Mouse (Mus musculus) T-cell, adult 2 months (primary cell): ENCODE measurements around the gene Xdh.

Source experiments
- DNase-seq: peaks from one replicate; pipeline ENCODE4 v3.0.0; 2022; ENCODE audit warnings: low spot score

The Xdh gene

GRCm38 (mm10) chr17:73950062-73950735, at the start of gene Xdh:
Xdh (minus strand) TSS chr17:73950196.
- DNase-seq = no peak

- DNase-seq = no peak
Observed at GRCm38 (mm10) chr17:73995907-73996645, 46.1 kb upstream of the Xdh start.

GRCm38 (mm10) chr17:73991264-73991663, 41.3 kb upstream of the Xdh start:
- DNase-seq = no peak

GRCm38 (mm10) chr17:73986571-73986970, 36.6 kb upstream of the Xdh start:
- DNase-seq = no peak

GRCm38 (mm10) chr17:73985936-73986335, 35.9 kb upstream of the Xdh start:
- no peak for DNase-seq

- DNase-seq = no peak
Observed at GRCm38 (mm10) chr17:73984508-73984907, 34.5 kb upstream of the Xdh start.

- no peak for DNase-seq
Observed at GRCm38 (mm10) chr17:73982871-73983270, 32.9 kb upstream of the Xdh start.

- DNase-seq = no peak
Observed at GRCm38 (mm10) chr17:73976066-73976465, 26.1 kb upstream of the Xdh start.

GRCm38 (mm10) chr17:73972648-73973047, 22.7 kb upstream of the Xdh start:
- no peak for DNase-seq

GRCm38 (mm10) chr17:73971291-73971690, 21.3 kb upstream of the Xdh start:
- no peak for DNase-seq

GRCm38 (mm10) chr17:73970361-73971027, 20.5 kb upstream of the Xdh start:
- DNase-seq = no peak

- no peak for DNase-seq
Observed at GRCm38 (mm10) chr17:73964856-73965255, 14.9 kb upstream of the Xdh start.

GRCm38 (mm10) chr17:73962628-73963043, 12.6 kb upstream of the Xdh start:
- DNase-seq = no peak

- DNase-seq = no peak
Observed at GRCm38 (mm10) chr17:73961801-73962403, 11.9 kb upstream of the Xdh start.

- DNase-seq = no peak
Observed at GRCm38 (mm10) chr17:73960745-73961144, 10.7 kb upstream of the Xdh start.

- DNase-seq = peak; percentile 77
Observed at GRCm38 (mm10) chr17:73952103-73952521, 2.1 kb upstream of the Xdh start.

GRCm38 (mm10) chr17:73950970-73951369, 974 bp upstream of the Xdh start:
- DNase-seq = no peak

- peak; percentile 20 for DNase-seq
Observed at GRCm38 (mm10) chr17:73949498-73949897, 498 bp downstream of the Xdh start.

GRCm38 (mm10) chr17:73948801-73949200, 1.2 kb downstream of the Xdh start:
- no peak for DNase-seq

GRCm38 (mm10) chr17:73948039-73948438, 2.0 kb downstream of the Xdh start:
- no peak for DNase-seq

GRCm38 (mm10) chr17:73946856-73947255, 3.1 kb downstream of the Xdh start:
- DNase-seq = no peak

- DNase-seq = no peak
Observed at GRCm38 (mm10) chr17:73944661-73945060, 5.3 kb downstream of the Xdh start.
